Mouse (Mus musculus) cerebellum, adult 2 months (tissue): Measurements from ENCODE around the gene Iqsec1. TPM values are rescaled to one million over a fixed set of nuclear protein-coding genes. Genes with fewer than 3 reads are reported as not detected.
A peak's percentile ranks its signal among the peaks of the same experiment; 100 is the strongest.

Experiments used
- DNase-seq, 2 experiments: peaks; one replicate each; pipeline ENCODE4 v3.0.0; 2021
- H3K27ac ChIP-seq: fragments of 200-500 bp; 2 replicates; pipeline ENCODE4 v1.5.1; 2012; ENCODE audit warnings: low read length, control low read depth, inconsistent platforms; ENCODE audit not compliant: insufficient read depth
- H3K27me3 ChIP-seq: fragments of 200-500 bp; 2 replicates; pipeline ENCODE4 v1.6.1; 2012; ENCODE audit warnings: inconsistent platforms, mild to moderate bottlenecking, low read length, moderate library complexity; ENCODE audit not compliant: control insufficient read depth, insufficient read depth
- H3K4me1 ChIP-seq: fragments of 200-500 bp; 2 replicates; pipeline ENCODE4 v1.6.1; 2011; ENCODE audit warnings: low read length; ENCODE audit not compliant: control insufficient read depth, insufficient read depth
- H3K4me3 ChIP-seq: fragments of 200-500 bp; replicated peaks from 2 replicates; pipeline ENCODE3; 2011; ENCODE audit warnings: mild to moderate bottlenecking, low read depth, low read length, control low read depth; ENCODE audit not compliant: insufficient read depth
- CTCF ChIP-seq: fragments of 200-500 bp; IDR thresholded peaks from 2 replicates; pipeline ENCODE4 v1.5.1; 2011; ENCODE audit warnings: low read depth, mild to moderate bottlenecking, control low read depth, low read length, moderate library complexity, borderline replicate concordance; ENCODE audit not compliant: insufficient read depth
- POLR2A ChIP-seq: fragments of 200-500 bp; IDR thresholded peaks from 2 replicates; pipeline ENCODE4 v1.6.1; 2011; ENCODE audit warnings: low read length, control low read depth, borderline replicate concordance; ENCODE audit not compliant: insufficient read depth
- WGBS: fragments of 180-500 bp; shearing (Covaris S2); methylation state at CpG from one replicate; pipeline ENCODE4 v1.1.7; 2018; 5-methylcytosine and 5-hydroxymethylcytosine counted together
- polyA plus RNA-seq: library from polyadenylated mRNA; depleted of rRNA; stranded (reverse); fragments of >200 nt; gene quantifications from 2 replicates; pipeline ENCODE4 v1.2.3, GENCODE M21; 2012

Gene Iqsec1
- polyA plus RNA-seq, 1 experiment: 249 TPM

DNA sequence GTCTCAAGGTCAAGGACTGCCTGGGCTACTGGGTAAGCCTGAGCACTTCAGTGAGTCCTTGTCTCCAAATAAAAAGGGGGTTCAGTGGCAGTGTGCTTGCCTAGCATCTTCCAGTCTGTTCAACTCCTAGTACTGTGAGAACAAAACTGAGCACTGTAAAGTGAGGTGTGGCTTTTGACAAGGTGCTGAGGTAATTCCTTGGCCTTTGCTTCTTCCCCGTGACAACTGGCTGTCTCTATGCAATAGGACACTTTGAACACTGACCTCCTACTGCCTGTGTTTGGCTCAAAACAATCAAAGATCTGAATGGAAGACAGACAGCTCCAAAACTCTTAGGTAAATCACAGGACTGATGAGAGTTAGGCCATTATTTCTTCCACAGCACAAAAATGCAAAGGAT is 246.0 kb downstream of the Iqsec1 start:
- WGBS: 15% methylated on average over 1 of the region's 1 CpGs
- Histone ChIP-seq H3K4me3 (no peak overlapping the region), H3K27ac (no peak overlapping the region), H3K27me3 (no peaks in the 10 kb centered on the region), H3K4me1 (peaks cover 23% of the 10 kb centered on the region)
- no peak for DNase-seq
- TF ChIP-seq POLR2A (no peak), CTCF (no peak)

DNA sequence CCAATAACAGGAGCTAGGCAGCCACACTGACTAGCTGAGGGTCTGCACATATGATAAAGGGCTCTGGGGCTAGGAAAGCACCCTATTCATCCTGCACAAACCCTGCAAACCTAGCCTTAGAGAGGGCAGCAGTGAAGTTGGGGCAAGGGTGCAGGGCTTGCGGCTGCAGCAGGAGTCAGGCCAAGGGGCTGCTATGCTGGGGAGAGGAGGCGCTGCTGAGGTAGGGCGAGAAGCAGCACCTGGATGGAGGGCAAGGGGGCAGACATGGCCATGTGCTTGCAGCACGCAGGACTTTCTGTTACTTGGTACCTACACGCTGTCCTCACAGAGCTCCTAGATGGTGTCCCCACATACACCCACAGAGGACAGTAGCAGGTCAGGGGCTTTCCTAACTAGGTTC is 246.8 kb downstream of the Iqsec1 start:
- DNase-seq: no peak
- no peaks in the 10 kb centered on the region for H3K27me3 ChIP-seq
- H3K4me3 ChIP-seq: no peak overlapping the region
- H3K4me1 ChIP-seq: peaks cover 16% of the 10 kb centered on the region
- no peak for TF ChIP-seq CTCF
- no peak for TF ChIP-seq POLR2A
- 93% methylated on average over 5 of the region's 5 CpGs for WGBS
- H3K27ac ChIP-seq: no peak overlapping the region

DNA sequence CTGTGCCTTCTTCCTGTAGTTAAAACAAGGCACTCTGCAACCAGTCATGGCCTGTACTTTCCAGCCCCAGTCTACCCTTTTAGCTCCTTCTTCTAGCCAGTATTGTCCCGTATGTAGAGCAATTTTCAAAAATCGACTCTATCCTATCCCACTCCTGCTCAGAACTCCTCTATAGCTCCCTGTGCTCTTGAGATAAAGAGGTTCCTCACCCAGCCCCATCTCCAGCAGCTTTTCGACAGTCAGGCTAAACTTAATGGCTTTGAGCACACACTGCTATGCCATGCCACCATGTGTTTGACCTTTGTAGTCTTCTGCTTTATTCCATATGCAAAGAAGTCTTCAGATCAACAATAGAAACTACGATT is 247.4 kb downstream of the Iqsec1 start:
- H3K4me3 ChIP-seq: no peak overlapping the region
- DNase-seq: no peak
- no peak for TF ChIP-seq POLR2A
- TF ChIP-seq CTCF: no peak
- 75% methylated on average over 4 of the region's 4 CpGs for WGBS
- H3K4me1 ChIP-seq: peaks cover 9% of the 10 kb centered on the region; the same call in 1 of the 2 replicates
- H3K27me3 ChIP-seq: no peaks in the 10 kb centered on the region
- no peak overlapping the region for H3K27ac ChIP-seq

DNA sequence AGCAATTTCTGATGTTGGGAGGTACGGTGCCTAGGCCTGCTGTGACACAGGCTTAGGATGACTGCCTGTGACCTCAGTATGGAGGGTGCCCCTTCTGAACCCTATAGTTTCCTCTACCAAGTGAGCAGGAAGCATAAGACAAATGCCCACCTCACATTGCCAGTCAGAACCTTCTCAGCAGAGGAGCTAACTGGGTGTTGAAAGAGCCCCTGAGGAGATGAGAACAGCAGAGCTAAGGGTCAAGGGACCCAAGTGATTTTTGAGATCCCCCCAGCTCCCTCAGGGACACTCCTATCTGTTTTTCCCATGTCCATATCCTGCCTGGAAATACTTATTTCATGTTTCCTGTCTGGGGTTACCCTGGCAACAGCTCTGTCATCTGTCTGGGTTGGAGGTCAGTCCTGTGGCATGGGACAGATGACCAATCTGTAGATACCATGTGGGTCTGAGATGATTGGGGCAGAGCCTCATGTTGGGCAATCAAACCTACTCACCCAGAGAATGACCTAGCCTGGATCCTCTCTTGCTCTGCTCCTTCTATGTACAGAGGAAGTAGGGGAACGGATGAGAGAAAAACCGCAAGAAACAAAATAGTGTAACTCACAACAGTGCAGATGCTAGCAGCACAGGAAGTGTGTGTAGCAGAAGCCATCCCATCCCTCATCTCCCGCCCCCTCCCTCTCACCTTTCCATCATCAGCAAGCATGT is 248.0 kb downstream of the Iqsec1 start:
- Histone ChIP-seq H3K4me3 (no peak overlapping the region), H3K27me3 (no peaks in the 10 kb centered on the region), H3K27ac (no peak overlapping the region), H3K4me1 (peaks cover 7% of the 10 kb centered on the region; the same call in 1 of the 2 replicates)
- TF ChIP-seq CTCF: no peak
- TF ChIP-seq POLR2A: no peak
- 93% methylated on average over 4 of the region's 4 CpGs for WGBS
- no peak for DNase-seq

DNA sequence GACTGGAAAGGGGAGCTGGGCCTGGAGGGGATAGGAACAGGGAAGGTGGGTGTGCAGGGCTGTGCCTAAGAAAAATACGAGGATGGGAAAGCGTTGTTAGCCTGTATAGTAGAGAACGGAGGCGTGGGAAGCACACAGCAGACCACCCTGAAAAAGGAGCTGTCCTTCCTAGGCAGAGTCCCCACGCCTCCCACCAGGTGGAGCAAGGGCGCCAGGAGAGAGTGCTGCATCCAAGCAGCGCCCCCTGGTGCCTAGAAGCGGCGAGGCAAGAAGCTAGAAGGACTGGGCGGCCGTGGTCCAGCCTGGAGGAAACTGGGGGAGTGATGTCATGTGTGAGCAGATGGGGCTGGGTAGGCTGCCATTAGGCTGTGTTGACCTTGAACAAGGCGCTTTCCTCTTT is 251.1 kb downstream of the Iqsec1 start:
- H3K27me3 ChIP-seq: no peaks in the 10 kb centered on the region
- peak overlapping the region; percentile 59 for H3K4me3 ChIP-seq
- TF ChIP-seq CTCF (peak; percentile 100), POLR2A (no peak)
- DNase-seq: peak; percentile 91 to 95
- WGBS: under 1% methylated on average over 12 of the region's 12 CpGs
- H3K27ac ChIP-seq: peak overlapping the region; percentile 80; the same call in 1 of the 2 replicates
- H3K4me1 ChIP-seq: peaks cover 18% of the 10 kb centered on the region

DNA sequence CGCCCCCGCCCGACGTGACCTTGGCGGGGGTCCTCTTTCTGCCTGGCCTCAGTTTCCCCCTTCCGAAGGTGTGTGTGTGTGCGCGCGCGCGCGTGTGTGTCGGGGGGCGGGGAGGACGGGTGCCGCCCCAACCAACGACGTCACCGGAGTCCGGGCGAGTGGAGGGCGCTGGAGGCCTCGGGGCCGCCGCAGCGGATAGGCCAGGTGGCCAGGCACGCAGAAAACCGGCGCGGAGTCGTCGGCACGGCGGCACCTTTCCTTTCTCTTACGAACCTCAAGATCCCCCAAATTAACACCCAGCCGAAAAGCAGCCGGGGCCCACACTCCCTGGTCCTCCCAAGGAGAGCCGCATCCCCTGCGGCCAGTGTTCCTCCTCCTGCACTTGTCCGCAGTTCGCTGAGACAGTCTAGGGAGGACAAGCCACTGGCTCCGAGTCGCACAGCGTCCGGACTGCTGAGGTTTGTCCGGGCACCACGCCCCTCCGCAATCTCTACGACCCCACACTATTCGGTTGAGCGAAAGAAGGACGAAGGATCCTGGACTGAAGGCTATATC is 251.7 kb downstream of the Iqsec1 start:
- Histone ChIP-seq H3K27ac (peak overlapping the region; percentile 80), H3K4me1 (peaks cover 22% of the 10 kb centered on the region), H3K4me3 (peak overlapping the region; percentile 59), H3K27me3 (no peaks in the 10 kb centered on the region)
- under 1% methylated on average over 52 of the region's 52 CpGs for WGBS
- peak; percentile 83 for DNase-seq
- peak; percentile 42; the same call in 1 of the 2 replicates for TF ChIP-seq POLR2A
- no peak for TF ChIP-seq CTCF

DNA sequence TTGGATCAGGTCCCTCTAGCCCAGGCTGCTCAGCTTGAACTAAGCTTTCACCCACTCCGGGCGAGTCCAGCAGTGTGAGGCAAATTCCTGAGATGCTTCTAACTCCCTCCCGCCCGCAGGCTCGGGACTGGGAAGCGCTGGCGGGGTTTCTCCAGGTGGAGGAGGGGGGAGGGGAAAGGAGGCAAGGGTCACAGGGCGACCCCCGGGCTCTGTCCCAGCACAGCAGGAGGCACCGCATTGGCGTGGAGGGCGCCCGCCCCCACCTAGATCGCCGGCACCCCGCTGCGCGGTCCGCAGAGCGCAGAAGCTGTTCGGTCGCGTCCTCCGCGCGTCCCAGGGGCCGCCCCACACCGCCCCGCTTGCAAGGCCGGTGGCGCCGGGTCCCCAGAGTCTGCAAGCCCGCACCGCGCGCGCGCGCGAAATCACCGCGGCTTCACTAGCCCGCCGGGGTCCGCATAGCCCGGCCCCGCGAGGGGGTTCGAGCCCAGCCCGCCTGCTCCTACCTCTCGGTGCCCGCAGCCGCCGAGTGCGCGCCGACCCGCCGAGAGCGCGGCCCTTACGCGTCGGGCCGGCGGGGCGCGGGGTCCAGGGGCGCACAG is 252.3 kb downstream of the Iqsec1 start:
- under 1% methylated on average over 67 of the region's 69 CpGs for WGBS
- Histone ChIP-seq H3K27me3 (no peaks in the 10 kb centered on the region), H3K27ac (peak overlapping the region; percentile 80), H3K4me3 (peak overlapping the region; percentile 59), H3K4me1 (peaks cover 27% of the 10 kb centered on the region)
- peak; percentile 66 to 74 for DNase-seq
- no peak for TF ChIP-seq CTCF
